Mouse (Mus musculus) hindbrain, postnatal 0 days (tissue): ENCODE results near the gene Ctsd. TPM values are rescaled to one million over a fixed set of nuclear protein-coding genes. Genes with fewer than 3 reads are reported as not detected.
"Not testable (repeated sequence)": the region's sequence is repeated elsewhere in the genome, so short reads cannot be mapped to it uniquely, and the experiment has no call there.

Source experiments
- ATAC-seq: fragments of 200-750 bp; cut with Nextera tagmentation; 2 replicates; pipeline ENCODE4 v1.8.0; 2017; ENCODE audit warnings: mild to moderate bottlenecking, moderate TSS enrichment, moderate library complexity
- DNase-seq: peaks from one replicate; pipeline ENCODE4 v3.0.0-alpha.2; 2015; ENCODE audit warnings: low spot score
- H3K27ac ChIP-seq: fragments of 300-500 bp; sonication (generic); 2 replicates; pipeline ENCODE4 v1.5.1; 2014; ENCODE audit warnings: mild to moderate bottlenecking
- H3K27me3 ChIP-seq: fragments of 300-500 bp; sonication (generic); 2 replicates; pipeline ENCODE4 v1.6.1; 2014; ENCODE audit warnings: low read length, mixed read lengths; ENCODE audit not compliant: insufficient read depth
- H3K36me3 ChIP-seq: fragments of 300-500 bp; sonication (generic); 2 replicates; pipeline ENCODE4 v1.6.1; 2014; ENCODE audit warnings: low read length, mixed read lengths; ENCODE audit not compliant: insufficient read depth
- H3K4me1 ChIP-seq: fragments of 300-500 bp; sonication (generic); 2 replicates; pipeline ENCODE4 v1.6.1; 2014; ENCODE audit warnings: antibody characterized with exemption, low read length, mixed read lengths; ENCODE audit not compliant: insufficient read depth
- H3K4me2 ChIP-seq: fragments of 300-500 bp; sonication (generic); 2 replicates; pipeline ENCODE4 v1.6.1; 2014; ENCODE audit warnings: low read depth, mild to moderate bottlenecking, low read length, moderate library complexity, mixed read lengths
- H3K4me3 ChIP-seq: fragments of 300-500 bp; sonication (generic); 2 replicates; pipeline ENCODE4 v1.5.1; 2014; ENCODE audit warnings: low read length
- H3K9ac ChIP-seq: fragments of 300-500 bp; sonication (generic); replicated peaks from 2 replicates; pipeline ENCODE4 v1.6.1; 2014; ENCODE audit warnings: mild to moderate bottlenecking, low read length, moderate library complexity, mixed read lengths
- H3K9me3 ChIP-seq: fragments of 300-500 bp; sonication (generic); 2 replicates; pipeline ENCODE4 v1.6.1; 2016; ENCODE audit warnings: low read length, mixed read lengths
- CTCF ChIP-seq: IDR thresholded peaks from 2 replicates; pipeline ENCODE4 v1.5.1; 2016; ENCODE audit warnings: antibody characterized with exemption, control low read depth, low read depth
- WGBS: fragments of 180-500 bp; shearing (Covaris S2); extraction: QIAGEN DNeasy Blood & Tissue Kit; methylation state at CpG from one replicate; pipeline ENCODE4 v1.1.7; 2014; 5-methylcytosine and 5-hydroxymethylcytosine counted together
- polyA plus RNA-seq: library from polyadenylated mRNA; unstranded; fragments of >200 nt; fragmentation: Nextera tagmentation; extraction: Ambion mirVana; gene quantifications from 2 replicates; pipeline ENCODE4 v1.2.1, GENCODE M21; 2015
- total RNA-seq: library from RNA; depleted of rRNA; stranded (reverse); fragments of >200 nt; gene quantifications from 2 replicates; pipeline ENCODE4 v1.2.3, GENCODE M21; 2014

The Ctsd gene
- total and polyA plus RNA-seq, 2 experiments from 2014 or later: 400 to 755 TPM

DNA sequence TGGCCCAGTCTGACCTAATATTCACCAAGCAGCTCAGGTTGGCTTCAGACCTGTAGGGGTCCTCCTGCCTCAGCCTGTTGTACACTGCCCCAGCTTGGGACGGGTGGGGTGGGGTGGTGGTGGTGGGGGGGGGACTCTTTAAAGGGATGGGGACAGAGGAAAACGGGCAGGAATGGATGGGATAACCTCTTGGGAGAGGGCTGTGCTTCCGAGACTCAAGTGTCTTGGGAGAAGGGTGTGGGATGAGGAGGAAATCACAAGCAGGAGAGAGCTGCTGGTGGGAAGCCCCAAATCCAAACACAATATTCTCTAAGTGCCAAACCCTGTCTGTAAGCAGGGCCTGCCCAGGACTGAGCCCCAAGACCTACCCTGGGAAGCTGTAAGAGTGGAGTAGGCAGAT is 28.4 kb upstream of the Ctsd start:
- H3K9me3 ChIP-seq: no peaks in the 10 kb centered on the region
- 67% methylated on average over 3 of the region's 3 CpGs for WGBS
- no peak overlapping the region for H3K4me3 ChIP-seq

DNA sequence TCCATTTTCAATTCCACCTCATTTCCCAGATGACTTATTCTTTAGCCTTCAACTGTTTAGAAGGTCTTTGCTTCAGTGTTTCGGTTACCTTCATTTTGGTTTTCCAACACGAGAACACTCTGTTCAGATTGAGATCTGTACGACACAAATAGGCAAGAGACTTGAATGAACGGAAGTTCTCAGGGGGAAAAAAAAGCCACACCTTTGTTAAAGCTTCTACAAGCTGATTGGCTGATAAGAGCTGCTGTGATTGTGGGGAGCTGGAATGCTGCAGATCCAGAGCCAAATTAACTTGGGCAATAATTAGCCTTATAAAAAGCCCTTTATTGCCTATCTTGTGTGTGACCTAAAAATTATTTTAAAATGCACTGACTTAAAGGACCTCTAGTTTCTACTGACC is 27.5 kb upstream of the Ctsd start:
- Histone ChIP-seq H3K9ac (no peak overlapping the region), H3K4me2 (no peak overlapping the region), H3K9me3 (no peaks in the 10 kb centered on the region), H3K4me1 (no peaks in the 10 kb centered on the region), H3K27me3 (no peaks in the 10 kb centered on the region; the same call in 1 of the 2 replicates), H3K36me3 (no peaks in the 10 kb centered on the region), H3K27ac (no peak overlapping the region), H3K4me3 (no peak overlapping the region)
- DNase-seq (no peak), ATAC-seq (no peak)
- no peak for TF ChIP-seq CTCF
- WGBS: 57% methylated on average over 4 of the region's 4 CpGs

More for the DNA sequence above, 28.4 kb upstream of the Ctsd start:
- no peaks in the 10 kb centered on the region for H3K4me1 ChIP-seq
- no peak overlapping the region for H3K27ac ChIP-seq
- no peak overlapping the region for H3K4me2 ChIP-seq
- DNase-seq (no peak), ATAC-seq (no peak)
- no peak for TF ChIP-seq CTCF
- no peaks in the 10 kb centered on the region; the same call in 1 of the 2 replicates for H3K27me3 ChIP-seq
- no peaks in the 10 kb centered on the region for H3K36me3 ChIP-seq
- H3K9ac ChIP-seq: no peak overlapping the region

DNA sequence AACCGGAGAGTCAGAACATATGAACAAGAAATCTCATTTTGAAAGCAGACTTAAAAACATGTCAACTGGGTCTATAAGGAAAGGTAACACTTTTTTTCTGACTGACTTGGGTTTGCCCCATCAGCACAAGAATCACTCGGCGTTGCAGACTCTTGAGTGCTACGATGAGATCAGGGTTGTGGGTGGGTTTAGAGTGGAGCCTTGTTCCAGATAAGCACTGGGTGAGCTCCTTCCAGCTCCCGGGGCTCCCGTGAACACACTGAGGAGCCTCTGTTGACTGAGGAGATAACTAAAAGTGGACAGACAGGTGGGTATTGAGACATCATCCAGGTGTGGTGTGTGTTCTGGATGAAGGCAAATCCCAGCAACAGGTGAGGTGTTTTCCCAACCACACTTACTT is 25.4 kb upstream of the Ctsd start:
- Histone ChIP-seq H3K27me3 (no peaks in the 10 kb centered on the region; the same call in 1 of the 2 replicates), H3K27ac (no peak overlapping the region), H3K4me2 (no peak overlapping the region), H3K36me3 (no peaks in the 10 kb centered on the region), H3K9ac (no peak overlapping the region), H3K9me3 (no peaks in the 10 kb centered on the region), H3K4me1 (no peaks in the 10 kb centered on the region), H3K4me3 (no peak overlapping the region)
- no peak for ATAC-seq
- 92% methylated on average over 6 of the region's 6 CpGs for WGBS
- TF ChIP-seq CTCF: no peak
- no peak for DNase-seq

DNA sequence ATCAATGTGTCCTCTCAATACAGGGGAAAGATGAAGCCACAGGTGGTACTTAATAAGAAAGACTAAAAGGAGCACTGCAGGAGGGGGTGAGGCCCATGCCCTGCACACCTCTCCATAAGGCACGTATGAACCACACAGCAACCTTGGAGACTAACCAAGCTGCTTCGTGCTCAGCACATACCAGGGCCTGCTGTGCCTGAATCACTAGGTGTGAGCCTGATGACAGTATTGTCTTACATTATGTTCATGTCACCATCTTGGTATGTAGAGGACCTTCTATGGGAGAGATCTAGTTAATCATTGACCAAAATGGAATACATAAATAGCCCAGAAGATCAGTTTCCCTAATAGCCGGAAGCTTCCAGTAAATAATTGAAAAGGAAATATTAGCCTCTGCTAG is 21.8 kb upstream of the Ctsd start:
- Histone ChIP-seq H3K4me2 (no peak overlapping the region), H3K4me3 (no peak overlapping the region), H3K36me3 (no peaks in the 10 kb centered on the region), H3K9ac (no peak overlapping the region), H3K9me3 (no peaks in the 10 kb centered on the region), H3K27ac (no peak overlapping the region), H3K4me1 (no peaks in the 10 kb centered on the region), H3K27me3 (no peaks in the 10 kb centered on the region)
- ATAC-seq (no peak), DNase-seq (no peak)
- 80% methylated on average over 3 of the region's 3 CpGs for WGBS
- TF ChIP-seq CTCF: no peak

DNA sequence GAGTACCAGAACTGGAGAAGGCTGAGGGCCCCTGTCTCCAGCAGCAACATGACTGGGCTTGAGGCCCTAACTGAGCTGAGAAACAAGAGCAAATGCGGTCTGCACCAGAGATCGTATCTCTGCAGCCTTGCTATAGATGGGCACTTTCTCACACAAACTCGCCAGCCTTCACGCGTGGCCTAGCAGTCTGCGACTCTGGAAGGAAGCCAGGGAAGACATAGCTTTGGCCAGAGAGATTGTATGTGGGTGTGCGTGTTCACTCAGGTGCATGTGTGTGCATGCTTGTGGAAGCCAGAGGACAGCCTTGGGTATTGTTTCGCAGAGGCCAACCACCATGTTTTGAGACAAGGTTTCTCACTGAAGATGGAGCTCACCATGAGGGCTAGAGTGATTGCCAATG is 20.8 kb upstream of the Ctsd start:
- ATAC-seq (no peak), DNase-seq (no peak)
- H3K27ac ChIP-seq: no peak overlapping the region
- H3K36me3 ChIP-seq: no peaks in the 10 kb centered on the region
- no peaks in the 10 kb centered on the region for H3K27me3 ChIP-seq
- no peak overlapping the region for H3K9ac ChIP-seq
- H3K4me3 ChIP-seq: no peak overlapping the region
- 92% methylated on average over 8 of the region's 8 CpGs for WGBS
- no peak overlapping the region for H3K4me2 ChIP-seq
- no peaks in the 10 kb centered on the region for H3K4me1 ChIP-seq
- no peak for TF ChIP-seq CTCF
- H3K9me3 ChIP-seq: no peaks in the 10 kb centered on the region

DNA sequence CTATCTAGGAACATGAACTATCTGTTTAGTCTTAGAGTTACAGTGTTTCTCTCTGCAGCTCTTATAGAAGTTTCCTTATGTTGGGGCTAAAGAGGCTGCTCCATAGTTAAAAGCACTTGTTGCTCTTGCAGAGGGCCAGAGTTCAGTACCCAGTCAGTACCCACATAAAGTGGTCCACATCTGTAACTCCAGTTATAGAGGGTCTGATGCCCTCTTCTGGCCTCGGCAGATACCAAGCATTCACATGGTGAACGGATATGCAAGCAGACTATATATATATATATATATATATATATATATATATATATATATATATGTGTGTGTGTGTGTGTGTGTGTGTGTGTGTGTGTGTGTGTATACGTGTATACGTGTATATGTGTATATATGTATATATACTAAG is 20.1 kb upstream of the Ctsd start:
- H3K27ac ChIP-seq: no peak overlapping the region
- no peaks in the 10 kb centered on the region for H3K9me3 ChIP-seq
- no peaks in the 10 kb centered on the region for H3K36me3 ChIP-seq
- H3K27me3 ChIP-seq: no peaks in the 10 kb centered on the region
- H3K9ac ChIP-seq: no peak overlapping the region
- DNase-seq (no peak), ATAC-seq (no peak)
- no peak overlapping the region for H3K4me3 ChIP-seq
- no peak for TF ChIP-seq CTCF
- no peaks in the 10 kb centered on the region for H3K4me1 ChIP-seq
- no peak overlapping the region for H3K4me2 ChIP-seq
- WGBS: 76% methylated on average over 4 of the region's 4 CpGs

DNA sequence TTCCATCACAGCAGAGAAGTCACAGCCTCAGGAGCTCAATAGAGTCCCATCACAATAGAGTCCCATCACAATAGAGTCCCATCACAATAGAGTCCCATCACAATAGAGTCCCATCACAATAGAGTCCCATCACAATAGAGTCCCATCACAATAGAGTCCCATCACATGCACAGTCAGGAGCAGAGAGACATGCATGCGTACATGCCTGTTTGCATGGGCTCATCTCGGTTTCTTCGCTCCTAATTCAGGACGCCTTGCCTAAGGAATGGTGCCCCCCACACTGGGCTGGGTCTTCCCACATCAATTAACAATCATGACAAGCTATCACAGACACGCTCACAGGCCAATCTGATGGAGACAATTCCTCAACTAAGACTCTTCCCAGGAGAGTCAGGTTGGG is 17.3 kb upstream of the Ctsd start:
- H3K36me3 ChIP-seq, H3K27me3 ChIP-seq, H3K4me3 ChIP-seq, H3K9me3 ChIP-seq, DNase-seq, H3K4me1 ChIP-seq, ATAC-seq, H3K9ac ChIP-seq, H3K27ac ChIP-seq, H3K4me2 ChIP-seq: not testable (repeated sequence)
- 84% methylated on average over 5 of the region's 5 CpGs for WGBS
